Mouse (Mus musculus) CD4-positive, CD25-positive, alpha-beta regulatory T cell, adult 2 months (primary cell): ENCODE measurements at regions not wholly inside any gene's neighbourhood (a gene's known extent, or its start where the extent isn't known, plus 50 kb on each side); places are given as distances from the start of the nearest gene placed in this dataset.

ENCODE experiments used
- DNase-seq: peaks from one replicate; pipeline ENCODE4 v3.0.0-alpha.2; 2012; ENCODE audit warnings: low read depth, low spot score

DNA sequence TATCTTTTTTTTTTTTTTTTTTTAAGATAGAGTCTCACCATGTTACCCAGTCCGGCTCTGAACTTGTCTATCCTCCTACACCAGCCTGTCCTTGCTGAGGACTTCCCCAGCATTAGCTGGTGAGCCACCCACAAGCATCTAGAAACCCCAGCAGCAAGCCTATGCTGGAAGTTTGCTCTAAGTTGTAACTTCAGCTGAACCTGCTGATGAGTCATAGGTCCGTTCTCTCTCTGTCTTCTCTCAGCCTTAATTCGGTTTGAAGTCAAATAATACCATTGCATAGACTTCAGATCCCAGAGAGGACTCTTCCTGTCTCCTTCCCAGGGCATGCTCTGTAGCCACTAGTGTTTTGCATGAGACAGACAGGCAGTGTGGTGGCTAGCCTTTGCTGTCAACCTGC lies 68.3 kb upstream of the Myrip start:
- DNase-seq: no peak

DNA sequence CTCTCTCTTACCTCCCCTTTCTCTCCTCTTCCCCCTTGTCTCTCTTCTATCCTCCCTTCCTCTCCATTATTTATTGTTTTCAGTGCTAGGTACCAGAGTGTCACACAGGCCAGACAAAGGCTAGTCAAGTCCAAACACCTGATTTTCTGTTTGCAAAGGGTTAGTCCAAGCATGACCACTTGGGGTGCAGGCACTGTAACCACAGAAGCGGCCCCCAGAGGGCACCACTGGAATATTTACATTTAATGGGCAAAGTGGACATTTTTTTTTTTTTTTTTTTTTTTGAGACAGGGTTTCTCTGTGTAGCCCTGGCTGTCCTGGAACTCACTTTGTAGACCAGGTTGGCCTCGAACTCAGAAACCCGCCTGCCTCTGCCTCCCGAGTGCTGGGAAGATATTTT lies 66.3 kb upstream of the Myrip start:
- DNase-seq: peak; percentile 7

GRCm38 (mm10) chr9:120245444-120245843 lies 55.9 kb upstream of the Myrip start:
- no peak for DNase-seq

- no peak for DNase-seq
Measured at GRCm38 (mm10) chr9:120248728-120249127, 52.6 kb upstream of the Myrip start.
